Mouse (Mus musculus): ENCODE data around the gene Phf11c.
A peak's percentile ranks its signal among the peaks of the same experiment; 100 is the strongest.
"Not testable (repeated sequence)": the region's sequence is repeated elsewhere in the genome, so short reads cannot be mapped to it uniquely, and the experiment has no call there.

Phf11c gene

DNA sequence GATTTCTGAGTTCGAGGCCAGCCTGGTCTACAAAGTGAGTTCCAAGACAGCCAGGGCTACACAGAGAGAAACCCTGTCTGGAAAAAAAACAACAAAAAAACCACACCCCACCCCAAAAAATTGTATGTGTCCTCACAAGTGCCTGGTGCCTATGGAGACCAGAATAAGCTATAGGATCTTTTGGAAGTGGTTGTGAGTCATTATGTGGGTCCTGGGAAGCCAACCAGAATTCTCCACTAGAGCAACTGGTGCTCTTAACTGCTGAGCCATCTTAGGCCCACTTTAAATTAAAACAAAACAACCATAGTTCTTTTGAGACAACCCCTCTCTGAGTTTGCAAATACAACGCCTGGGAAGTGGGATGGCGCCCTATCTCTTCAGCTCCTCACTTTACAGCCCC lies at the start of gene Phf11c:
Gene Phf11c (minus strand): TSS at position 101 of the 400 bp plus-strand sequence.
- no peak for DNase-seq

DNA sequence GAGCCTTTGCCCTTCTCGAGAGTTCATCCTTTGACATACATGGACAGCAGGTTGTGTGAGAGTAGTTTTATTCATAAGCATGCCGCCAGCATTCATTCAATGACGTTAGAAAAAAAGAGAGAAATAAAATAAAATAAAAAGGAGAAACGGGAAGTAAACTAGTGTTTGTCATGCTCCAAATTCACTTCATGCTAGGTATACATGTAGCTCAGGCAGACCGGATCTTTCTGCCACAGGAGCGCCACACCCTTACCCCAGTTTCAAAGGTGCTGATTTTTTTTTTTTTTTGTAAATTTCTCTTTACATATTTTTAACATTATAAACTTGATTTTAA lies 46.3 kb upstream of the Phf11c start:
- no peak for DNase-seq

DNA sequence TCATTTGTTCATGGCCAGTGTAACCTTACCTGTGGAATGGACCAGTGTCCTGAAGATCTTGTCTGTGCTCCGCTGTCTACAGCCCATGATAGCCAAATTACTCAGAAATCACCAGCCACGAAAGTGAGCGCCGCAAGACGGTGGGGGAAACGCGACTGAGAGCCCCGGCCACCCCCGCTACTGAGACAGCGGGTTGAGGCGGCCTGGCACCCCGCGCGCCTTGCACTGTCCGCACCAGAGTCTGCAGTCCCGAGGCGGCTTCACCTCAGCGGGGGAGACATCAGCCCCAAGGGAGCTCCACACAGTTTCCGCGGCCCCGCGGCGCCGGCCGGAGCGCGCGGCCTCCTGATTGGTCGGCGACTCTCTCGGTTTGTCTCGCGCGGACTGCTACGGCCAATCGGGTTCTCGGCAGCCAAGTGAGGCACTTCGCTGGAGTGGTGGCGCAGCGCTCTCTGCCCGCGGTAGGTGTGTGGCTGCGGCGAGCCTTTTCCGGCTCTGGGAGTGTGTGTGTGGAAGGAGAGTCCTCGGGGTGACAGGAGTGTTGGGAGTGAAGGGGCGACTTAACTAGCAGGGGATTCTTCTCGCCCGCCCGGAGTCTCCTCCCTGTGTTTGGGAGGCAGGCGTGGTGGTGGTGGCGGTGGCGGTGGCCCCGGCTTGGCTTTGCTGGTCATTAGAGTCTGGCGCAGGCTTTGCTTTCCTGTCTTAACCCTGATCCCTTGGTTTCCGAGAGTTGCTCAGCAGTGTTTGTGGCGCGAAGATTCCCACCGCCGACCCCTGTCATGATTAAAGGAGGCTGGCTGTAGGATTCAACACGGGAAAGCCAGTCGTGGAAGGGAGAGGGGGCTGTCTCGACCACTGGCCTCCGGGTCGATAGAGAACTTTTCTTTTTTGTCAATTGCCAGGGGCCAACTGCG lies 45.6 kb upstream of the Phf11c start, which contains the start of the genes Setdb2 and Cab39l:
Gene Setdb2 (minus strand): TSS at position 327 of the 914 bp plus-strand sequence.
Gene Cab39l (plus strand): TSS at position 415 of the 914 bp plus-strand sequence.
- DNase-seq = peak; percentile 93

DNA sequence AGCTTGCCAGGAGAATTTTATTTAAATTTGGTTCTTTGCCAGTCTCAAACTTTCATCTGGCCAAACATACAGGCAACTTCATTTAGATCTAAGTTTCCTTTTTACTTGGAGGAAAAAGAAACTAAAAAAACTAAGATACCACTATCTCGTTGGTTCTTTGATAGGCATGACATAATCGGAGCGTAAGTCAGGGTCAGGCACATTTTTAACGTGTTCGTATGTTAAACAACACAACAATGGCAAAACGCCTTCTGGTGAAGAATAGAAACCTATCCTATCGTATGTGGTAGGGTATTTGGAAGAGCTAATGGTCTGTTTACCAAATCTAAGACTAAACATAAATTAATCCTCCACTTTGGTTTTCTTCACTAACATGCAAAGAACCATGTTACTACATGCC lies 44.9 kb upstream of the Phf11c start:
- no peak for DNase-seq

DNA sequence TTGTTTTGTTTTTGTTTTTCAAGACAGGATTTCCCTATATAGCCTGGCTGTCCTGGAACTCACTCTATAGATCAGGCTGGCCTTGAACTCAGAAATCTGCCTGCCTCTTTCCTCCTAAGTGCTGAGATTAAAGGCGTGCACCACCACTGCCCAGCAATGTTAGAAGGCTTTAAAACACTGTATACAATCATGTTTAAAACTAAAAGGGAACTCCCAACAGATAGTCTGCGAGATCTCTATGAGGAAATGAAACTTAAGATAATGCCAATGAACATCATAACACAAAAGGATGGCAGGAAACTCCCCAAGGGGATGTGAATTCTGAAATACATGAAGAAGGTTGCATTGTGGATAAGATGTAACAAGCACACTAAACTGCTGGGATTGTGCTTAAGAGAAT lies 43.3 kb upstream of the Phf11c start:
- no peak for DNase-seq

DNA sequence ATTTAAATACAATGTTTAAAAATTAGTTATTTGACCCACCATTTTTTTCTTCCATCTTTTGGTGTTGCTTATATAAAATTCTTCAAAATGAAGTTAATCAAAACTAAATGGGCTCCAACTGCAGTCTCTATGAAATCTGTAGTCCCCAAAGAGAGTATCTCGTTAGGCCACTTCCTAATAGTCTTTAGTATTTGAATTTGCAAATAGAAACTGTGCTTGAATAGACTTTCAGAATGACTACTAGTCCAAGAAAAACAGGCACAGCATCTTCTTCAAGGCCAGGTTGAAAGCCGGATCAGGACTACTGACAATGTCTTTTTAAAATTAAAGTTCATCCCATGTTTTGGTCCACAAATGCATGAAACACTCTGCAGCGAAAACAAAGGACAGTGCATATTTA lies 42.2 kb upstream of the Phf11c start:
- no peak for DNase-seq

DNA sequence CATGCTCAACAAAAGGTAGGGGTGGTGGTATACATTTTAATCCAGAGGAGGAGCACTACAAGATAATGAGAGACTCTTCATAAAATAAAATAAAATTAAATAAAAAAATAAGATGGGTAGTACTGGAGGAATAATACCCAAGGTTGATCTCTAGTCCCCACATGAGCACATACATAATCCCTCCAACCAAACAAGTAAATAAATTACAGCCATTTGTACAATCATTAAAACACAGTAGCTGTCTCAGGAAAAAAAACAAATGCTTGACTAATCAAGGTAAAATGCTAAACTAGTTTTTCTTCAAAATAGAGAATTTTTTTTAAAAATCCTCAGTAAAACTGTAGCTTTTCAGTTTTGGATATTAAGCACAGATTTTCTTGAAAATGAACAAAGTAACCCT lies 40.0 kb upstream of the Phf11c start:
- no peak for DNase-seq

DNA sequence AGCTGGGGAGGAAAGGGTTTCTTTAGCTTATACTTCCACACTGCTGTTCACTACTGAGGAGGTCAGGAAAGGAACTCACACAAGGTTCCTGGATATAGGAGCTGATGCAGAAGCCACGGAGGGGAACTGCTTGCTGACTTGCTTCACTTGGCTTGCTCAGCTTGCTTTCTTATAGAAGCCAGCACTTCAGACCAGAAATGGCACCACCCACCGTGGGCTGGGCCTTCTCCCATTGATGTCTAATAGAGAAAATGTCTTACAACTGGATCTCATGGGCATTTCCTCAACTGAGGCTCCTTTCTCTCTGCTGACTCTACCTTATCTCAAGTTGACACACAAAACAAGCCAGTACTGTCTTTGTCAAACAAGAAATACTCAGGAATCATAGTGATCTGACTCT lies 38.7 kb upstream of the Phf11c start:
- no peak for DNase-seq

DNA sequence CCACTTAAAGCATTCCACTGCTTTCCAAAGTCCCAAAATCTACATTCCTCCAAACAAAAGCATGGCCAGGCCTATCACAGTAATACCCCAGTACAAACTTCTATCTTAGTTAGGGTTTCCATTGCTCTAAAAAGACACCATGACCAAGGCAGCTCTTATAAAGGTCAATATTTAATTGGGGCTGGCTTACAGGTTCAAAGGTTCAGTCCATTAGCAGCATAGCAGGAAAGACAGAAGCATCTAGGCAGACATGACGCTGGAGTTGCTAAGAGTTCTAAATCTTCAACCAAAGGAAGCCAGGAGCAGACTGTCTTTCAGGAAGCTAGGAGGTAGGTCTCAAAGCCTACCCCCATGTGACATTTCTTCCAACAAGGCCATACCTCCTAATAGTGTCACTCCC lies 35.4 kb upstream of the Phf11c start:
- DNase-seq = no peak

DNA sequence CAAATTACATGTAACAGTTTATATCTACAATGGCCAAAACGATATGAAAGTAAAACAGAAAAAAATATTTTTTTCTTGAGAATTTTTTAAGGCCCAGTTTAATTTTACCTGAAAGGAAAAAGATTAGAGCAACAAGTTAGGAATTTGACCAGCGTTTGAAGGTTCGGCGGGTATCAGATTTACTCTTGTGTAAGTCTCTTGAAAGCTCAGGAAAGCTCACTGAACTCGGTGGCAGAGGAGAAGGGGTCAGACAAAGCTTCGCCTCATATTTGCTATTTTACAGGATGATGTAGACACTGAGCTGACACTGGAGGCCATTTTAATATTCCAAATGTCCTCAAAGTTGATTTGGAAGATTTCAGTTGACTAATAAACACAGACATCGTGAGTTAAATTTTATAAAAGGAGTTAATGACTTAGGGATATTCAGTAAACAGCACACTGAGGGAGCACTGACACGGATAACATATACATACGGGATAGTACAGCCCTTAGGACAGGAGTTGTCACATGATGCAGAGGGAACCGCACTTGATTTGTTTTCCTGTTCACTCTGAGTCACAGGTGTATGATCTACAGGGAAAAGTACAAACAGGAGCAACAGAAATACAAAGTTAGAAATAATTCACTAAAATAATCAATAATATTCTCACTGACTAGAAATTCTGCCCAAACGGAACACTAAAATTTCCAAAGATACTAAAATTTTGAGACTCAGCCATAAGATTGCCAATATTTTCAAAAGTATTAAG lies 27.9 kb upstream of the Phf11c start:
- DNase-seq = no peak

DNA sequence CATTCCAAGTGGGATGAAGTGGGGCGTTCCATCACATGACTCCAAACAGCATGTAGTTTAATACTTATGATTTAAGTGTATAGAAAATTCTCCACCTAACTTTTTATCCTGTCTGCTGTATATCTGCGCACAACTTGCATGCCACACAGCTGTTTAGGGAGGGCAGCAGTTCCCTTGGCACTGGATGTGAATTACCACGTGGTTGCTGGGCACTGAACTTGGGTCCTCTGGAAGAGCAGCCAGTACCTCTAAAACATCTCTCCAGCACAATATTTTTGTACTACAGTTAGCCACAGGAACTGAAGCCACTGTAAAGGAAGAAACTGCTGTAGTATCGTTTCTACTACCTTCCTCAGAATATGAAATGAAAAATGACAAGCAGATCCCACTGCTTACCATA lies 23.0 kb upstream of the Phf11c start:
- no peak for DNase-seq

DNA sequence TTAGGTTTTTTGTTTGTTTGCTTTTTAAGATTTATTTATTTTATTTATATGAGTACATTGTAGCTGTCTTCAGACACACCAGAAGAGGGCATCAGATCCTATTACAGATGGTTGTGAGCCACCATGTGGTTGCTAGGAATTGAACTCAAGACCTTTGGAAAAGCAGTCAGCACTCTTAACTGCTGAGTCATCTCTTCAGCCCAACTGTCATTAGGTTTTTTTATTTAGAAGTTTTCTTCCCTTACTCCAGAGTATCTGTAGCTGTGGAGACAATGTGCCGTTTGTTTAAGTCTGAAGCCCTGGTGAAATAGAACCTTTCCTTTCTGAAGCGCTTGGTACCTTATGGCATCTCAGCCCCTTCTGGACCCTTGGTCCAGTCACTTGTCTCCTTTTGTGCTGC lies 19.8 kb upstream of the Phf11c start:
- DNase-seq = not testable (repeated sequence)

DNA sequence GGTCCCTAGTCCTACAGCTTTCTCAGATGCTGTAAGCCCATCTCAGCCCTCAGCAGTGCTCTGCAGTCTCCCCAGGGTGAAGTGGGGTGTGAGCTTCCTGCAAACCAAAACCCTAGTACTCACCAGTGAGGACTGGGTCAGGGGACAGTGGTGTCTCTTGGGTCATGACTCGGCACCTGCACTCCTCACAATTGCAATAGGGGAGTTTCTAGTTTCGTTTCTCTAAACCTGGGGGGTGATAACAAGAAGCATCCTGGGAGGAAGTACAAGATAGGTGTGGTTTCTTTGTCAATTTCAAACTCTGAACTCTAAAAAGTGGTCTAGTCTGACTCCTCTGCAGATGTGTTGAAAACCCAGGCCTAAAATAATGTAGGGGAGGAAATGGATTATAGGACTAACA lies 1.8 kb upstream of the Phf11c start:
- DNase-seq = no peak

DNA sequence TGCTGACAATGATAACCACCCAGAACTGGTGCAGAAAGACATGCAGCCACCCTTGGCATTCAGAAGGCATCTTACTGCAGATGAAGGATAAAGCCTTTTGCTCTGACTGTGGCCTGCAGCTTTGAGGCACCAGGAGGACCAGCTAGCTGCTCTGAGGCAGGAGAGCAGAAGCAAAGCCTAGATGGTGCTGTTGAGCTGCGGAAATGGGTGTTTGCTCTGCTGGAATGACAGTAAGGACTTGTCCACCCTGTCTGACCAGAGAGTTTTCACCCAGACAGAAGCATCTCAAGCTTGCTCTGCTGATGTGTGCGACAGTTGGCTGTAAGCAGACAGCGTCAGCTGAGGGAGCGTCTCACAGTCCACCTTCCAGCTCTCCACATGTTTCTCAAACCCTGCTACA lies 5.0 kb downstream of the Phf11c start:
- peak; percentile 12 for DNase-seq

DNA sequence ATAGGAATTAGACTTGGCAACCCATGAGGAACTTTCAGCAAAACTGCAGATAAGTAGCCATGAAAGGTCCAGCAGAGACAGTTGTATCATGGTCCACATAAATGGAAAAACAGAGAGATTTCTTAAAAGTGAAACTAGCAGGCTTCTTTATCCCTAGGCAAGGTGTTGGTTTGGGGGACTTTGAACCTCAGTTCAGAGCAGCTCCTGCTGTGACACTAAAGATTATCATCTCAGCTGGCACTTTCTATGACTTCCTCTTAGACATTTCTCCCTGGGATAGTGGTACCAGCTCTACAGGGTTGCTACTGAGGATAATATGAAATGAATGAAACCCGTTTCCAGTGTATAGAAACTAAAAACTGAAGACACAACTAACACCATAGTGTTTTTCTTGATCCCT lies 5.6 kb downstream of the Phf11c start:
- DNase-seq = no peak

DNA sequence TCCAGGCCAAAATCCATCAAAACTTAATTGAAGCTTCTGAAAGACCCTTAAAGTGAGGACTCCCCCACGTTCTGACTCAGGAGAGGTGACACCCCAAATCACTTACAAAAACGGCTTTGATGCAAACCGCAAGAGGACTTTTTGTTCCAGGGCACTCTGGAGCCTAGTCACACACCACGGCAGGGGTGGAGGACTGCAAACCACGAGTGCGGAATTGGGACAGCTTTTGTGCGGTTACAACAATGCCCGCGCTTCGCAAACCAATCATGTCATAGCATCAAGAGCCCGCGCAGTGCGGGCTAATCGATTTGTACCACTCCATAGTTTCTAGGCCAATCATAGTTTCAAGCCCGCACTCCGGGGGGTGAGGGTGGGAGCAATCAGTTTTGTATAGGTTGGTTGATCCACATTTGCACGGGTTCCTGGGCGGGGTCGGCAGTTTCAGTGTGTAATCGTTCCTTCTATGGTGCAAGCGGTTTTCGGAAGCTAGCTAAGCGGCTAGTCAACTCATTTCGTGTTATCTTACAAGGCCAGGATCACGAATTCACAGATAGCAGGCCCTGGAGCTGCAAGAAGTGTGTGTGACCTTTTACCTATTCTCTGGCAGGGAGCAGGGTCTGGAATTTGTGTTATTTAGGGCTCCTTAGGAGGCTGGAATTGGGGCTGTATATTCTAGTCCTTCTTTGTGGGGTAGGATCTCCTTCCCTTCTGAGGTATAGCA lies 24.7 kb downstream of the Phf11c start:
- no peak for DNase-seq

DNA sequence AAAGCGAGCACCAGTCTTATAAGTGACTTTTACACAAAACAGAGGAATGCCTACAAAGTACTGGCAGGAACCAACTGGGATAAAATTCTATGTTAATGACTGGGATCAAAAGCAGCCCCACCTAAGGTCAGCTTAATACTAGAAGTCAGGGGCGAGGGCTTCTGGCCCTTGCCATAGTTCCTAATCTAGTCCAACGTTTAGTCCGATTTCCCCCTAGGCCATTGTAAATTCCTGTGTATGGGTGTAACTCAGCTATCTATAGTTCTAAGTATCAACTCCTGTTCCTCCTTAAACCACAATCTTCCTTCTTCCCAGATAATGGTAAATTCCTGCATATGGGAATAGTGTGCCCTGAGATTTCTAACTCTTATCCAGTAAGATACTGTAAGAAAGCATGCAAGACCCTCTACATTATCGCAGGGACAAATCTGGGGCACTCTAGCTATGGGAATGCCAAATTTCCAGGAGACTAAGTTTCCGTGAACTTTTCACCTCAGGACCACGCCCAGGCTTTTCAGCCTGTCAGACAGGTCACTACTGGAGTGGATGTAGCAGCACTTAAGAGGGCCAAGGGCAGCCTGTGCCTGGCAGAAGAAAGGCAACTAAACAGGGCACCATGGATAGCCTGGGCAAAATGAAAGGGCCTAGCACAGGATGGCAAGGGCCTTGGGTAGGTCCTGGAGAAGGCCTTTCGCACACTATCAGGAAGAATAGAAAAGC lies 28.6 kb downstream of the Phf11c start:
- DNase-seq = no peak

DNA sequence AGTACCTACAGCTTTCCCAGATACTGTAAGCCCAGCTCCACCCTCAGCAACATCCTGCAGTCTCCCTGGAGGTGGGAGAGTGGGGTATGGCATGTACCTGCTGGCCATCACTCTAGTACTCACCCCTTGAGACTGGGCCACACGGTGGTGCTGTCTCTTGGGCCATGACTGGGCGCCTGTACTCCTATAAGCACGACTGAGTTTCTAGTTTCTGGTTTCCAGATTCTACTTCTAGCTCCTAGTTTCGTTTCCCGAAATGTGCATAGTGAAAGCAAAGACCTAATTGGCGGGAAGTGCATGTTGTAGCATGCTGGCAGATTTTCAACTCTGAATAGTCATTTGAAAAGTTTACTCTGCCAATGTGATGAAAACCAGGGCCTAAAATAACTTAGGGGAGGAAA lies 29.9 kb downstream of the Phf11c start, which contains the start of gene Phf11d:
Gene Phf11d (minus strand): TSS at position 227 of the 401 bp plus-strand sequence.
- no peak for DNase-seq

DNA sequence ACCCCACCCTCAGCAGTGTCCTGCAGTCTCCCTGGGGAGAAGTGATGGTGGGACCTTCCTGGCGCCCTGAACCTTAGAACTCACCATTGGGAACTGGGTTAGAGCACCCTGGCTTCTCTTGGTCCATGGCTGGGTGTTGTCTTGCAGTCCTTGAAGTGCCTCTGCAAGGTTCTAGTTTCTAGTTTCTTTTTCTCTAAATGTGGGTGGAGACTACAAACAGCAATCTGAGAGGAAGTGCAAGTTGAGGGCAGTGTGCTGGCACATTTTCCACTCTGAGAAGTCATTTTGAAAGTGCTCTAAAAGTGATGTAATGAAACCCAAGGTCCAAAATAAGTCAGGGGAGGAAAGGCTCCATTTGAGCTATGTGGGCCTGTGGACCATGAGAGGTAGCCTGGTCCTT lies 54.0 kb downstream of the Phf11c start, which contains the start of gene Phf11b:
Gene Phf11b (minus strand): TSS at position 163 of the 400 bp plus-strand sequence.
- DNase-seq = not testable (repeated sequence)

DNA sequence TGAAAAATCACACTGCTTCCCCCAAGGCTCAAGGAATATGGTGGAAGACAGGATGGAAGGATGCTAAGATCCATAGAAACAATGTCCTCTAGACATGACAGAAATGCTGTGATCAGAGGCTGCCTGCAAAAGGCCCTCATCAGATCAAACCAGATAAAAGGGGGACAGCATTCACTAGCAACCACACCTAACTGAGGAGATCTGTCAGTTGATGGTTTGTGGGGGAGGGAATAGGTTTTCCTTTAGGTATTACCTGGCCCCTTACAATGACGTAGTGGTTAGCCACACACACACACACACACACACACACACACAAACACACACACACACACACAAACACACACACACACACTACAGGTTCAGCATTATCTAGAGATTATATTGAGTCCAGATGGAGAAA lies 55.6 kb downstream of the Phf11c start:
- no peak for DNase-seq

DNA sequence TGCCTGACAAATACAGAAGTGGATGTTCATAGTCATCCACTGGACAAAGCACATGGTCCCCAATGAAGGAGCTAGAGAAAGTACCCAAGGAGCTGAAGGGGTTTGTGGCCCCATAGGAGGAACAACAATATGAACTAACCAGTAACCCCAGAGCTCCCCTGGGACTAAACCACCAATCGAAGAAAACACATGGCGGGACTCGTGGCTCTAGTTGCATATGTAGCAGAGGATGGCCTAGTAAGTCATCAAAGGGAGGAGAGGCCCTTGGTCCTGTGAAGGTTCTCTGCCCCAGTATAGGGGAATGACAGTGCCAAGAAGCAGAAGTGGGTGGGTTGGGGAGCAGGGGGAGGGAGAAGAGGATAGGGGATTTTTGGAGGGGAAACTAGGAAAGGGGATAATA lies 59.1 kb downstream of the Phf11c start:
- not testable (repeated sequence) for DNase-seq
